Mouse (Mus musculus): ENCODE results near the gene Paqr7. TPM values are rescaled to one million over a fixed set of nuclear protein-coding genes. Genes with fewer than 3 reads are reported as not detected.

The Paqr7 gene
- polyA plus RNA-seq, 1 experiment from 2014 or later: 4.3 TPM

DNA sequence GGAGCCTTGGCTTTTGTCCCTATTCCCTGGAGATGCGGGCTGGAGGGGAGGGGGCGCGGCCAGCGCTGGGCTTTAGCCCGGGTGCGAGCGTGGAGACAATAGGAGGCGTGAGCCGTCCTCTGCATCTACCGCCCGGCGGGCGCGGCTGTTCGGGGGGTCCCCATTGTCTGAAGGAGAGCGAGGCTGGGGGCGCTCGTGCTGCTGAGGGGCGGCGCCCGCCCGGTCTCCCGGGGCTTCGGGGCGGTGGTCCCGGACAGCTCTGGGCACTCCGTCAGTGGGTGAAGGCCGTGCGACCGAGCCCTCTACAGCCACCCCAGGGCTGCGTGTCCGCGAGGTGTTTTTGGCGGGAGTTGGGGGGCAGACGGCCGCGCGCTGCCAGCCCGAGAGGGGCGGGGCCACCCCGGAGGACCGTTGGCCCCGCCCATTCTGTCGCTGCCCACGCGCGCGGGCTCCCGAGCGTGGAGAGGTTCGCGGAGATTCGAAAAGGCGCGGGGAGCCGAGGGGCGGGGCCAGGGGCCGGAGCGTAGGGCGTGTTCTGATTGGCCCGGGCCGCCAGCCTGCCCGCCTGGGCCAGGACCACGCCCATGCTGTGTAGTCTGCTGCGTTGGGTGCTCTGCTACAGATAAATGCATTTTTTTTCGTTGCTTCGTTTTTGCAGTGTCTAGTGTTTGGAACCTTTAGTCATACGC is 27.8 kb upstream of the Paqr7 start:
- H3K9ac ChIP-seq (ENCODE audit: low read length): peak overlapping the region; percentile 100
- ATAC-seq (peak; percentile 81), DNase-seq (ENCODE audit: low spot score) (peak; percentile 97)
- no peaks in the 10 kb centered on the region for H3K27me3 ChIP-seq (replicated peaks; ENCODE audit: control insufficient read depth, insufficient read depth, low read length)
- H3K4me2 ChIP-seq (ENCODE audit: low read length): peak overlapping the region; percentile 69
- H3K27ac ChIP-seq (ENCODE audit: low read depth, low read length): peak overlapping the region; percentile 99
- under 1% methylated on average over 61 of the region's 68 CpGs for WGBS
- H3K36me3 ChIP-seq (ENCODE audit: control insufficient read depth, insufficient read depth, low read length): peaks cover 28% of the 10 kb centered on the region
- H3K4me3 ChIP-seq (ENCODE audit: low read depth, low read length): peak overlapping the region; percentile 94
- no peaks in the 10 kb centered on the region for H3K9me3 ChIP-seq (replicated peaks; ENCODE audit: control insufficient read depth, low read length)
- peaks cover 15% of the 10 kb centered on the region for H3K4me1 ChIP-seq (ENCODE audit: control insufficient read depth, insufficient read depth, low read length)

GRCm38 (mm10) chr4:134469341-134469796 is 27.1 kb upstream of the Paqr7 start:
- peak overlapping the region; percentile 69 for H3K4me2 ChIP-seq (ENCODE audit: low read length)
- ATAC-seq (peak; percentile 10), DNase-seq (ENCODE audit: low spot score) (peak; percentile 84)
- 3% methylated on average over 6 of the region's 6 CpGs for WGBS
- H3K36me3 ChIP-seq (ENCODE audit: control insufficient read depth, insufficient read depth, low read length): peaks cover 35% of the 10 kb centered on the region
- H3K27me3 ChIP-seq (replicated peaks; ENCODE audit: control insufficient read depth, insufficient read depth, low read length): no peaks in the 10 kb centered on the region
- no peaks in the 10 kb centered on the region for H3K9me3 ChIP-seq (replicated peaks; ENCODE audit: control insufficient read depth, low read length)
- peak overlapping the region; percentile 94 for H3K4me3 ChIP-seq (ENCODE audit: low read depth, low read length)
- peak overlapping the region; percentile 100 for H3K9ac ChIP-seq (ENCODE audit: low read length)
- H3K27ac ChIP-seq (ENCODE audit: low read depth, low read length): peak overlapping the region; percentile 99
- peaks cover 21% of the 10 kb centered on the region for H3K4me1 ChIP-seq (ENCODE audit: control insufficient read depth, insufficient read depth, low read length)

GRCm38 (mm10) chr4:134469985-134470384 is 26.5 kb upstream of the Paqr7 start:
- peak overlapping the region; percentile 69 for H3K4me2 ChIP-seq (ENCODE audit: low read length)
- WGBS: 22% methylated on average over 3 of the region's 3 CpGs
- H3K4me1 ChIP-seq (ENCODE audit: control insufficient read depth, insufficient read depth, low read length): peaks cover 22% of the 10 kb centered on the region
- H3K9ac ChIP-seq (ENCODE audit: low read length): peak overlapping the region; percentile 100
- H3K27ac ChIP-seq (ENCODE audit: low read depth, low read length): peak overlapping the region; percentile 99
- peaks cover 41% of the 10 kb centered on the region for H3K36me3 ChIP-seq (ENCODE audit: control insufficient read depth, insufficient read depth, low read length)
- no peak for ATAC-seq
- H3K27me3 ChIP-seq (replicated peaks; ENCODE audit: control insufficient read depth, insufficient read depth, low read length): no peaks in the 10 kb centered on the region
- DNase-seq (ENCODE audit: low spot score): peak; percentile 53
- peak overlapping the region; percentile 94 for H3K4me3 ChIP-seq (ENCODE audit: low read depth, low read length)
- H3K9me3 ChIP-seq (replicated peaks; ENCODE audit: control insufficient read depth, low read length): no peaks in the 10 kb centered on the region

GRCm38 (mm10) chr4:134471469-134471868 is 25.0 kb upstream of the Paqr7 start:
- peak overlapping the region; percentile 69 for H3K4me2 ChIP-seq (ENCODE audit: low read length)
- no peaks in the 10 kb centered on the region for H3K27me3 ChIP-seq (replicated peaks; ENCODE audit: control insufficient read depth, insufficient read depth, low read length)
- peaks cover 56% of the 10 kb centered on the region for H3K36me3 ChIP-seq (ENCODE audit: control insufficient read depth, insufficient read depth, low read length)
- DNase-seq (ENCODE audit: low spot score) (peak; percentile 64), ATAC-seq (no peak)
- no peaks in the 10 kb centered on the region for H3K9me3 ChIP-seq (replicated peaks; ENCODE audit: control insufficient read depth, low read length)
- H3K4me3 ChIP-seq (ENCODE audit: low read depth, low read length): peak overlapping the region; percentile 94
- H3K27ac ChIP-seq (ENCODE audit: low read depth, low read length): peak overlapping the region; percentile 58; the same call in 1 of the 2 replicates
- peaks cover 22% of the 10 kb centered on the region for H3K4me1 ChIP-seq (ENCODE audit: control insufficient read depth, insufficient read depth, low read length)
- H3K9ac ChIP-seq (ENCODE audit: low read length): peak overlapping the region; percentile 100; the same call in 1 of the 2 replicates

- 0 out of 2 replicates have a peak overlapping the region, but pooled peaks have one; percentile 17 for H3K9ac ChIP-seq (ENCODE audit: low read length)
- H3K9me3 ChIP-seq (replicated peaks; ENCODE audit: control insufficient read depth, low read length): no peaks in the 10 kb centered on the region
- H3K27ac ChIP-seq (ENCODE audit: low read depth, low read length): peak overlapping the region; percentile 60; the same call in 1 of the 2 replicates
- WGBS: 27% methylated on average over 4 of the region's 4 CpGs
- no peak for ATAC-seq
- no peak overlapping the region for H3K4me2 ChIP-seq (ENCODE audit: low read length)
- peaks cover 65% of the 10 kb centered on the region for H3K36me3 ChIP-seq (ENCODE audit: control insufficient read depth, insufficient read depth, low read length)
- no peak overlapping the region for H3K4me3 ChIP-seq (ENCODE audit: low read depth, low read length)
- no peaks in the 10 kb centered on the region for H3K27me3 ChIP-seq (replicated peaks; ENCODE audit: control insufficient read depth, insufficient read depth, low read length)
- peaks cover 18% of the 10 kb centered on the region for H3K4me1 ChIP-seq (ENCODE audit: control insufficient read depth, insufficient read depth, low read length)
- DNase-seq (ENCODE audit: low spot score): no peak
These were observed 22.7 kb upstream of the Paqr7 start for GRCm38 (mm10) chr4:134473764-134474163.

GRCm38 (mm10) chr4:134474240-134474639 is 22.3 kb upstream of the Paqr7 start:
- Histone ChIP-seq H3K9me3 (replicated peaks; ENCODE audit: control insufficient read depth, low read length) (no peaks in the 10 kb centered on the region), H3K27me3 (replicated peaks; ENCODE audit: control insufficient read depth, insufficient read depth, low read length) (no peaks in the 10 kb centered on the region), H3K4me1 (ENCODE audit: control insufficient read depth, insufficient read depth, low read length) (peaks cover 18% of the 10 kb centered on the region), H3K4me3 (ENCODE audit: low read depth, low read length) (no peak overlapping the region), H3K36me3 (ENCODE audit: control insufficient read depth, insufficient read depth, low read length) (peaks cover 65% of the 10 kb centered on the region), H3K27ac (ENCODE audit: low read depth, low read length) (peak overlapping the region; percentile 60; the same call in 1 of the 2 replicates), H3K9ac (ENCODE audit: low read length) (peak overlapping the region; percentile 17; the same call in 1 of the 2 replicates), H3K4me2 (ENCODE audit: low read length) (no peak overlapping the region)
- WGBS: 40% methylated on average over 8 of the region's 8 CpGs
- ATAC-seq: no peak
- DNase-seq (ENCODE audit: low spot score): no peak

- ATAC-seq: no peak
- Histone ChIP-seq H3K27ac (ENCODE audit: low read depth, low read length) (no peak overlapping the region), H3K4me3 (ENCODE audit: low read depth, low read length) (no peak overlapping the region), H3K36me3 (ENCODE audit: control insufficient read depth, insufficient read depth, low read length) (peaks cover 52% of the 10 kb centered on the region), H3K9ac (ENCODE audit: low read length) (no peak overlapping the region), H3K9me3 (replicated peaks; ENCODE audit: control insufficient read depth, low read length) (no peaks in the 10 kb centered on the region), H3K4me1 (ENCODE audit: control insufficient read depth, insufficient read depth, low read length) (peaks cover 12% of the 10 kb centered on the region), H3K27me3 (replicated peaks; ENCODE audit: control insufficient read depth, insufficient read depth, low read length) (no peaks in the 10 kb centered on the region), H3K4me2 (ENCODE audit: low read length) (no peak overlapping the region)
- no peak for DNase-seq (ENCODE audit: low spot score)
- WGBS: 94% methylated on average over 8 of the region's 8 CpGs
These were observed 19.6 kb upstream of the Paqr7 start for GRCm38 (mm10) chr4:134476899-134477298.

GRCm38 (mm10) chr4:134478031-134478430 is 18.5 kb upstream of the Paqr7 start:
- Histone ChIP-seq H3K4me3 (ENCODE audit: low read depth, low read length) (no peak overlapping the region), H3K4me2 (ENCODE audit: low read length) (no peak overlapping the region), H3K36me3 (ENCODE audit: control insufficient read depth, insufficient read depth, low read length) (peaks cover 41% of the 10 kb centered on the region), H3K9me3 (replicated peaks; ENCODE audit: control insufficient read depth, low read length) (no peaks in the 10 kb centered on the region), H3K9ac (ENCODE audit: low read length) (no peak overlapping the region), H3K4me1 (ENCODE audit: control insufficient read depth, insufficient read depth, low read length) (0 out of 2 replicates have a peak, but pooled peaks cover 7% of the 10 kb centered on the region), H3K27ac (ENCODE audit: low read depth, low read length) (0 out of 2 replicates have a peak overlapping the region, but pooled peaks have one; percentile 23), H3K27me3 (replicated peaks; ENCODE audit: control insufficient read depth, insufficient read depth, low read length) (no peaks in the 10 kb centered on the region)
- ATAC-seq: peak; percentile 72
- WGBS: 8% methylated on average over 9 of the region's 9 CpGs
- DNase-seq (ENCODE audit: low spot score): peak; percentile 87

DNA sequence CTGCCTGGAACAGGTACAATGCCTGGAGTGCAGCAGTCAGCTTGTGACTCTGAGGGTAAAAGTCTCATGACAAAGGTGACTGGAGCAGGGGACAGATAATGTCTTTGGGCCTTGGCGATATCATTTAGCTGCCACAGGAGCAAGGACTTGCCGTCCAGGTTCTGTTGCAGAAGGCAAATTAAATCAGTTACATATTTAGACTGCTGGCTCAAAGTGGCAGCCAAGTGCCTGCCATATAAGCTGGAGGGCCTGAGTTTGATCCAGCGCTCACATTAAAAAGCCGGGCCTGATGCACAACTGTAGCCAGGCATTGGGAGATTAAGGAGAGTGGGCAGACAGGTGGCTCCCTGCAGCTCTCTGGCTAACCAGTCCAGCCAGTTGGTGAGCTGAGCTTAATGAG is 16.7 kb upstream of the Paqr7 start:
- Histone ChIP-seq H3K9me3 (replicated peaks; ENCODE audit: control insufficient read depth, low read length) (no peaks in the 10 kb centered on the region), H3K27me3 (replicated peaks; ENCODE audit: control insufficient read depth, insufficient read depth, low read length) (no peaks in the 10 kb centered on the region), H3K9ac (ENCODE audit: low read length) (no peak overlapping the region), H3K4me3 (ENCODE audit: low read depth, low read length) (no peak overlapping the region), H3K27ac (ENCODE audit: low read depth, low read length) (no peak overlapping the region), H3K4me1 (ENCODE audit: control insufficient read depth, insufficient read depth, low read length) (no peaks in the 10 kb centered on the region), H3K4me2 (ENCODE audit: low read length) (no peak overlapping the region), H3K36me3 (ENCODE audit: control insufficient read depth, insufficient read depth, low read length) (peaks cover 26% of the 10 kb centered on the region)
- ATAC-seq (no peak), DNase-seq (ENCODE audit: low spot score) (no peak)
- 90% methylated on average over 4 of the region's 4 CpGs for WGBS

All from forebrain, embryonic 14.5 days (tissue).